Mouse (Mus musculus): ENCODE measurements at regions not wholly inside any gene's neighbourhood (a gene's known extent, or its start where the extent isn't known, plus 50 kb on each side); places are given as distances from the start of the nearest gene placed in this dataset.

DNA sequence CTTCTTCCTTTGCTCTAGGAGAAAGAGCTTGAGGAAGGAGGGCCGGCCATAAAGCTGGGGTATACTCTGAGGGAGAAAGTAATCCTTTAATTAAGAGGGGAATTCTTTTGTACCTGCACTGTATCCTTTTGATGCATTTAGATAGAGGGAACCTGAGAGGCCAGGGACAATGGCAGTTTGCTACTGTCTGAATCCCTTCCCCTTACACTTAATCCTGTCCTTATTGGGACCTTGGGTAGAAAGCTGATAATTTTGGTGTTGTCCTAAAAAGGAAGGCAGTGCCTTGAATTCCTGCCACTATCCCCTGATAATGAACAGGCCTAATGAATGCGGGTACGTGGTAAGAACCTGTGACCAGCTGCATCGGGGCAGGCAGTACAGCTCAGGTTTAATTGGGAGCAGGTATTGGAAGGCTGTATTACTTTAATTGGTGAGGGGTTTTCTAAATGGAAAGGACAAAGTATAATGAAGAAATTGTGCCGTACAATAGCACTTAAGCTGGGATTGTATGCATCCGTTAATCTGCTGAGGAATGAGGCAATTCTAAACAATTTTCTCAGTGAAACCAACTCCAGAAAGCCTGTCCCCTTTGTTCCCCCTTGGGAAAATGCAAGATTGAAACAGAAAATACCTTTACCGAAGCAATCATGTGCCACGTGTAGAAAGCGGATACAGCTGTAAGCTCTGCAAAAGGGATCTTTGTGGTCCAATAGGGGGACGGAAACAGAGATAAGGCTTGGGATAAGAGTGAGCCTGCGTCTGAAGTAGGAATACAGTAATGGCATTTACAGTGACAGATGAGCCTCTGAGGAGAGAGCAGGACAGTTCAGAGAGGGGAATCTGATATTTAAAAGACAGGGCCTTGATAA is 776.9 kb upstream of the Pou3f3 start:
- no peak overlapping the region for H3K27ac ChIP-seq (ENCODE audit: insufficient read depth, low read depth, low read length)
- no peaks in the 10 kb centered on the region for H3K36me3 ChIP-seq (ENCODE audit: control insufficient read depth, insufficient read depth, low read length)
- H3K4me3 ChIP-seq (ENCODE audit: low read depth, low read length), result no peak overlapping the region
- TF ChIP-seq CTCF (IDR thresholded peaks at IDR 0.05; ENCODE audit: extremely low read depth, insufficient read length, insufficient replicate concordance, low read depth, low read length), result no peak
- no peak for TF ChIP-seq POLR2A (IDR thresholded peaks at IDR 0.05; ENCODE audit: low read depth, low read length)
- no peaks in the 10 kb centered on the region for H3K4me1 ChIP-seq (ENCODE audit: control insufficient read depth, insufficient read depth, insufficient read length, low read length)
- no peaks in the 10 kb centered on the region for H3K27me3 ChIP-seq (ENCODE audit: control insufficient read depth, insufficient read depth, low read length)
- WGBS, result 51% methylated on average over 11 of the region's 11 CpGs

DNA sequence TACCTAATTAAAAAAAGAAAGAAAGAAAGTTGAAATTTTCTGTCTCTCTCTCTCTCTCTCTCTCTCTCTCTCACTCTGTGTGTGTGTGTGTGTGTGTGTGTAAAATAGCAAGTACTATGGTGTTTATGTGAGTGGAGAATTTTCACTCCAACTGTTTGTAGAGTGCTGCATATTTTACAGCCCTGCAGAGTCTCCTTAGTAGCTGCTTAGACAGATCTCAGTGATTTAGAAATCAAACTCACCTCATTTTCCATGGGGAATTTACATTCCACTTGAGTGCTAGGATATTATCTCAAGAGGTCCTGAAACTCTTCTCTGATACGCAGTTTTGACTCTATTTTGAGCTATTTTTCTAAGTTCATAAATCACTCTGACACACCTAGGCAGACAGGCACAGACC is 761.8 kb upstream of the Pou3f3 start:
- no peak for TF ChIP-seq POLR2A (IDR thresholded peaks at IDR 0.05; ENCODE audit: low read depth, low read length)
- TF ChIP-seq CTCF (IDR thresholded peaks at IDR 0.05; ENCODE audit: extremely low read depth, insufficient read length, insufficient replicate concordance, low read depth, low read length), result no peak
- Histone ChIP-seq H3K4me1 (ENCODE audit: control insufficient read depth, insufficient read depth, insufficient read length, low read length) (no peaks in the 10 kb centered on the region), H3K4me3 (ENCODE audit: low read depth, low read length) (no peak overlapping the region), H3K27ac (ENCODE audit: insufficient read depth, low read depth, low read length) (no peak overlapping the region), H3K27me3 (ENCODE audit: control insufficient read depth, insufficient read depth, low read length) (no peaks in the 10 kb centered on the region), H3K36me3 (ENCODE audit: control insufficient read depth, insufficient read depth, low read length) (no peaks in the 10 kb centered on the region)
- 53% methylated on average over 1 of the region's 1 CpGs for WGBS

DNA sequence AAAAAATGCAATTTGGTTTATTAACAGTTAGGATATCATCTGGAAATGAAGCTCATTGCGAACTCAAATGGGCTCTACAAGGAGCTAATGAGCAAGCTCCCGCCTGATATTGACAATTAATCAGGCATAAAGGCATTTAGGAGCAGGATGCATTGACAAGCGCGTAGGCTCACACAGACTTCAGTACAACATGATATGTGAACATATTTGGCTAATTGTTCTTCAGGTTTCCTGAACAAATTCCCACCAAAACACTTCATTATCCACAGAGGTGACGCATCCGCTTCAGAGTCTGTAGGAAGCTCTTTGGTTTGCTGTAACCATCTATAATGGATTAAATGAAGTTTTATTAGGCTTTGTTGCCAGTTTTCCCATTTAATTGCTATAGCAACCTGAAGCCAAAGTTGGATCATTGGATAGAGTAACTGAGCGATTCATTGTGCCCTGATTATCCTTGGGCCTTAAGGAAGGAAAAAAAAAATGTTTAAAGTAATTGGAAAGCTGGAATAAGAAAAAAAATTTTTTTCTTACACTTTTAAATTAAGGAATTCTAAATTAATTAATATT is 759.6 kb upstream of the Pou3f3 start:
- Histone ChIP-seq H3K27ac (ENCODE audit: insufficient read depth, low read depth, low read length) (no peak overlapping the region), H3K4me1 (ENCODE audit: control insufficient read depth, insufficient read depth, insufficient read length, low read length) (no peaks in the 10 kb centered on the region), H3K4me3 (ENCODE audit: low read depth, low read length) (no peak overlapping the region), H3K36me3 (ENCODE audit: control insufficient read depth, insufficient read depth, low read length) (no peaks in the 10 kb centered on the region), H3K27me3 (ENCODE audit: control insufficient read depth, insufficient read depth, low read length) (no peaks in the 10 kb centered on the region)
- TF ChIP-seq CTCF (IDR thresholded peaks at IDR 0.05; ENCODE audit: extremely low read depth, insufficient read length, insufficient replicate concordance, low read depth, low read length) (no peak), POLR2A (IDR thresholded peaks at IDR 0.05; ENCODE audit: low read depth, low read length) (no peak)
- WGBS, result 87% methylated on average over 7 of the region's 7 CpGs

DNA sequence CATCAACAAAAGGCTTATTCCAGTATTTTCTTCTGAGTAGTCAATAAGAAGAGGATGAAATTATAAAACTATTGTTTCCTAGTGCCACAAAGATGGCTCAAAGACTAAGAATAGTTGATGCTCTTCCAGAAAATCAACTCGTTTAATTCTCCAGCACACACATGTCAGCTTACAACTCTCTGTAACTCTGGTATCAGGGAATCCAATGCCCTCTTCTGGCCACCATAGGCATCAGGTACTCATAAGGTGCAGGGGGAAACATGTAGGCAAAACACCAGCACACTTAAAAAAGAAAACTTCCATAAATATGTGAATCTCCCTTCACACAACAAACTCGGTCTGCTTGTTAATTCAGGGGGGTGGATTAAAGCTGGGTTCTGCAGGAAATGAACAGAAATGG is 734.6 kb upstream of the Pou3f3 start:
- Histone ChIP-seq H3K27me3 (ENCODE audit: control insufficient read depth, insufficient read depth, low read length) (no peaks in the 10 kb centered on the region), H3K4me1 (ENCODE audit: control insufficient read depth, insufficient read depth, insufficient read length, low read length) (no peaks in the 10 kb centered on the region), H3K4me3 (ENCODE audit: low read depth, low read length) (no peak overlapping the region), H3K27ac (ENCODE audit: insufficient read depth, low read depth, low read length) (no peak overlapping the region), H3K36me3 (ENCODE audit: control insufficient read depth, insufficient read depth, low read length) (no peaks in the 10 kb centered on the region)
- TF ChIP-seq CTCF (IDR thresholded peaks at IDR 0.05; ENCODE audit: extremely low read depth, insufficient read length, insufficient replicate concordance, low read depth, low read length) (no peak), POLR2A (IDR thresholded peaks at IDR 0.05; ENCODE audit: low read depth, low read length) (no peak)
- 62% methylated on average over 2 of the region's 2 CpGs for WGBS

DNA sequence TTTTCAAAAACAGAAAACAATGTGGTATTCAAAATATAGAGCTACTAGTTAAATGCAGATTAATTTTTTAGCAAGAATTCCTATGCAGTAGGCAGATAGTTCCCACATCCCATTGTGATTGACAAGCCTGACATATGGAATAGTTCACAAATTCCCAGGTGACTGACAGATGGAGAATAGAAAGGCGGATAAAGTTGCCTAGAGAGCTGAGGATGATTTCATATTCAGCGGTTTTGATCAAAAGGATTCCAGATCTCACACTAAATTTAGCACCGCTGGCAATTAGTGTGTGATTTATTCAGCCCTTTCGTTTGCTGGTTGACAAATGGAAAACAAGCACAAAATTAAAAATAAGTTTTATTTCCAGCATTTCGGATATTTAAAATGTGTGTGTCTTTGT is 714.0 kb upstream of the Pou3f3 start:
- 87% methylated on average over 5 of the region's 5 CpGs for WGBS
- TF ChIP-seq CTCF (IDR thresholded peaks at IDR 0.05; ENCODE audit: extremely low read depth, insufficient read length, insufficient replicate concordance, low read depth, low read length) (no peak), POLR2A (IDR thresholded peaks at IDR 0.05; ENCODE audit: low read depth, low read length) (no peak)

DNA sequence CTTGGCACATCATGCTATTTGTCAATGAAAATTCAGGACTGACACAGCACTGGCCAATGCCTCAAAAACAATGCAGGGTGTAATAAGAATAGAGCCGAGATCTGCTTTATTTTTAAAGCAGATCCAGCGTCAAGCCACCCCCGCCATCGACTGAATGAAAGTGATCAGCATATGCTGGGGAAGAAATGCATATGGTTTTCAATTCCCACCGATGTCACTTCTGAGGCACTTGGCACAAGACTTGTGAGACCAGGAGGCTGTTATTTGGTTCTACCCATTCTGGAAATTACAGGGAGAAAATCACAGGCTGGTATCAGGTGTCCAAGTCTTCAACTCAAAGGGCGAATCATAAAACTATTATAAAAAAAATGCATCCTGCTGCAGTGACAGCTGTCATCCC is 689.3 kb upstream of the Pou3f3 start:
- Histone ChIP-seq H3K27me3 (ENCODE audit: control insufficient read depth, insufficient read depth, low read length) (no peaks in the 10 kb centered on the region), H3K27ac (ENCODE audit: insufficient read depth, low read depth, low read length) (no peak overlapping the region), H3K36me3 (ENCODE audit: control insufficient read depth, insufficient read depth, low read length) (no peaks in the 10 kb centered on the region), H3K4me1 (ENCODE audit: control insufficient read depth, insufficient read depth, insufficient read length, low read length) (no peaks in the 10 kb centered on the region), H3K4me3 (ENCODE audit: low read depth, low read length) (no peak overlapping the region)
- 85% methylated on average over 6 of the region's 6 CpGs for WGBS
- no peak for TF ChIP-seq POLR2A (IDR thresholded peaks at IDR 0.05; ENCODE audit: low read depth, low read length)
- TF ChIP-seq CTCF (IDR thresholded peaks at IDR 0.05; ENCODE audit: extremely low read depth, insufficient read length, insufficient replicate concordance, low read depth, low read length), result no peak

More for the DNA sequence above, 714.0 kb upstream of the Pou3f3 start:
- no peaks in the 10 kb centered on the region for H3K36me3 ChIP-seq (ENCODE audit: control insufficient read depth, insufficient read depth, low read length)
- H3K4me1 ChIP-seq (ENCODE audit: control insufficient read depth, insufficient read depth, insufficient read length, low read length), result no peaks in the 10 kb centered on the region
- no peaks in the 10 kb centered on the region for H3K27me3 ChIP-seq (ENCODE audit: control insufficient read depth, insufficient read depth, low read length)
- H3K4me3 ChIP-seq (ENCODE audit: low read depth, low read length), result no peak overlapping the region
- no peak overlapping the region for H3K27ac ChIP-seq (ENCODE audit: insufficient read depth, low read depth, low read length)

DNA sequence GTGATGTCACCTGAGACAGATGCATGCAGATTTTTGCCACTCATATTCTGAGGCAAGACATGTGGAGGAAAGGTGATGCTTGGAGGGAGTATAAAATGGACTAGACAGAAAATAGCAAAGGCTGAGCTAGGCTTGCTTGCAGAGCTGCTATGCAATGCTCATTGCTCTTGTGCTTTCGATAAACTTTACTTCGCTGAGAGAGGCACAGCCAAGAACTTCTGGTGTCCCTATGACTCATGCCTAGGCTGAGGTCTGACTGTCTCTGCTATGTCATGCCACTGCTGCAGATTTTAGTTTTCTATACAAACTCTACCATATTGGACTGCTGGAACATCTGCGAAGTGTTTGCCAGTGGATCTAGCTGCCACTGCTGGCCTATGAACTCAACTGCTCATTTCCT is 687.5 kb upstream of the Pou3f3 start:
- no peaks in the 10 kb centered on the region for H3K27me3 ChIP-seq (ENCODE audit: control insufficient read depth, insufficient read depth, low read length)
- 91% methylated on average over 3 of the region's 3 CpGs for WGBS
- no peaks in the 10 kb centered on the region for H3K36me3 ChIP-seq (ENCODE audit: control insufficient read depth, insufficient read depth, low read length)
- H3K4me1 ChIP-seq (ENCODE audit: control insufficient read depth, insufficient read depth, insufficient read length, low read length), result no peaks in the 10 kb centered on the region
- H3K27ac ChIP-seq (ENCODE audit: insufficient read depth, low read depth, low read length), result no peak overlapping the region
- no peak overlapping the region for H3K4me3 ChIP-seq (ENCODE audit: low read depth, low read length)
- TF ChIP-seq CTCF (IDR thresholded peaks at IDR 0.05; ENCODE audit: extremely low read depth, insufficient read length, insufficient replicate concordance, low read depth, low read length) (no peak), POLR2A (IDR thresholded peaks at IDR 0.05; ENCODE audit: low read depth, low read length) (no peak)

Measured in small intestine, adult 2 months (tissue).